Mouse (Mus musculus) ES-E14 (cell line): ENCODE measurements at regions not wholly inside any gene's neighbourhood (a gene's known extent, or its start where the extent isn't known, plus 50 kb on each side); places are given as distances from the start of the nearest gene placed in this dataset.

Experiments
- DNase-seq: peaks from one replicate; pipeline ENCODE4 v3.0.0-alpha.2; 2013; ENCODE audit warnings: low read depth, low spot score
- H3K27ac ChIP-seq: 2 replicates; pipeline ENCODE4 v1.5.1; 2012; ENCODE audit warnings: low read depth, mild to moderate bottlenecking, low read length, moderate library complexity, mixed read lengths; ENCODE audit not compliant: poor library complexity, insufficient read depth, severe bottlenecking
- H3K36me3 ChIP-seq: 2 replicates; pipeline ENCODE4 v1.6.1; 2012; ENCODE audit warnings: mild to moderate bottlenecking, low read length, moderate library complexity, mixed read lengths; ENCODE audit not compliant: control insufficient read depth, poor library complexity, insufficient read depth, severe bottlenecking
- H3K4me1 ChIP-seq, 2 experiments: fragments of 150-350 bp in 1 of 2; sonication (generic) in 1 of 2; 2 replicates each; pipeline ENCODE4 v1.6.1; 2012; ENCODE audit warnings: low read length in 2 of 2, mild to moderate bottlenecking in 1 of 2, mixed read lengths in 1 of 2; ENCODE audit not compliant: control insufficient read depth in 2 of 2, insufficient read depth in 2 of 2, poor library complexity in 1 of 2
- H3K4me3 ChIP-seq, 2 experiments: fragments of 150-350 bp in 1 of 2; sonication (generic) in 1 of 2; 2 replicates each; pipeline ENCODE4 v1.5.1; 2012; ENCODE audit warnings: low read length in 2 of 2, low read depth in 1 of 2, mild to moderate bottlenecking in 1 of 2, mixed read lengths in 1 of 2; ENCODE audit not compliant: insufficient read depth in 1 of 2, poor library complexity in 1 of 2, severe bottlenecking in 1 of 2
- H3K9ac ChIP-seq: 2 replicates; pipeline ENCODE4 v1.6.1; 2012; ENCODE audit warnings: low read depth, mild to moderate bottlenecking, low read length, mixed read lengths; ENCODE audit not compliant: poor library complexity, insufficient read depth, severe bottlenecking
- H3K9me3 ChIP-seq: fragments of 150-350 bp; sonication (generic); 2 replicates; pipeline ENCODE4 v1.6.1; 2012; ENCODE audit warnings: low read depth, mild to moderate bottlenecking, low read length; ENCODE audit not compliant: control insufficient read depth, insufficient read depth
- CHD2 ChIP-seq: IDR thresholded peaks from 2 replicates; pipeline ENCODE4 v1.6.1; 2014; ENCODE audit warnings: mild to moderate bottlenecking, low read depth, low read length, inconsistent platforms
- HCFC1 ChIP-seq: IDR thresholded peaks from 2 replicates; pipeline ENCODE4 v1.6.1; 2012; ENCODE audit warnings: low read length, inconsistent platforms, borderline replicate concordance; ENCODE audit not compliant: insufficient read depth
- MAFK ChIP-seq: IDR thresholded peaks from 2 replicates; pipeline ENCODE4 v1.6.1; 2014; ENCODE audit warnings: mild to moderate bottlenecking, low read depth, low read length, inconsistent platforms; ENCODE audit not compliant: insufficient read depth
- ZC3H11A ChIP-seq: IDR thresholded peaks from 2 replicates; pipeline ENCODE4 v1.6.1; 2012; ENCODE audit warnings: low read depth, mild to moderate bottlenecking, inconsistent platforms, low read length, borderline replicate concordance
- ZNF384 ChIP-seq: IDR thresholded peaks from 2 replicates; pipeline ENCODE4 v1.6.1; 2012; ENCODE audit warnings: low read depth, low read length, inconsistent platforms
- in situ Hi-C, 2 experiments: fragments of 600-800 bp; cut with MboI; formaldehyde crosslinking; loops; one replicate each; pipeline ENCODE4 v1.15.1; 2025; ENCODE audit warnings: low sequenced_read_pairs in 2 of 2, inconsistent platforms in 1 of 2; ENCODE audit not compliant: unreplicated experiment in 2 of 2

DNA sequence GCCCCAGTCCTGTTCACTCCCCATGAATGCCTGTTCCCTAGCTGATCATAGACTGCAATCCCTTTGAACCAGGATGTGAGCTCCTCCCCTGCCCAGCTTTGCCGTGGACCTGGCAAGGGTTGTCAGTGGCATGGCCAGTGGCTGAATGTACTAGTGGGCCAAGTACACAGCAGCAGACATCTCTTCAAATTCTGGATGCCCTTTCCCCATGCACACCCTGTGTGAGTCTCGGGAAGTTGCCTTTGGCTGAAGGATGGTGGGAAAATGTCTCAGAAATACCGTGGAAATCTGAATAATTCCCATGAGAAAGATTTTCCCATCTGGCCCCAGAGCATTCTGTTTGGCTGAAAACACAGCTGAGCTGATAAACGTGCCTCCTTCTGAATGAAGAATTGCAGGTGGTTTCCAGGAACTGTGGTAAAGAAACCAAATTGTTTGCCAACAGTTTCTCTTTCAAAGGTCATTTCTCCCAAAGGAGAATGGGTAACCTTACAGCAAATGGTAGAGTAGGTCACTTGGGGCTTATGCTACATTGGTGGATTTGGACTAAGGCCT lies 476.2 kb downstream of the Glrx3 start:
- DNase-seq = no peak
- TF ChIP-seq ZNF384 (no peak), MAFK (no peak), HCFC1 (no peak), CHD2 (no peak), ZC3H11A (no peak)
- no peak overlapping the region for H3K4me3 ChIP-seq
- H3K36me3 ChIP-seq = no peaks in the 10 kb centered on the region
- no peaks in the 10 kb centered on the region for H3K9me3 ChIP-seq
- H3K9ac ChIP-seq = no peak overlapping the region
- H3K4me1 ChIP-seq = no peaks in the 10 kb centered on the region
- H3K27ac ChIP-seq = no peak overlapping the region
- in situ Hi-C loops = no loop called here

- DNase-seq = no peak
- in situ Hi-C loops = no loop called here
- no peak overlapping the region for H3K9ac ChIP-seq
- H3K9me3 ChIP-seq = no peaks in the 10 kb centered on the region
- no peak overlapping the region for H3K4me3 ChIP-seq
- no peaks in the 10 kb centered on the region for H3K4me1 ChIP-seq
- TF ChIP-seq ZC3H11A (no peak), ZNF384 (no peak), MAFK (no peak), HCFC1 (no peak), CHD2 (no peak)
- no peak overlapping the region for H3K27ac ChIP-seq
- no peaks in the 10 kb centered on the region for H3K36me3 ChIP-seq
These were observed 477.1 kb downstream of the Glrx3 start for GRCm38 (mm10) chr7:137914506-137914905.

GRCm38 (mm10) chr7:137916351-137916750 lies 478.9 kb downstream of the Glrx3 start:
- Histone ChIP-seq H3K4me1 (no peaks in the 10 kb centered on the region), H3K9ac (no peak overlapping the region), H3K36me3 (no peaks in the 10 kb centered on the region), H3K9me3 (no peaks in the 10 kb centered on the region), H3K4me3 (no peak overlapping the region), H3K27ac (no peak overlapping the region)
- in situ Hi-C loops = no loop called here
- no peak for TF ChIP-seq MAFK
- no peak for TF ChIP-seq CHD2
- TF ChIP-seq HCFC1 = no peak
- no peak for TF ChIP-seq ZC3H11A
- TF ChIP-seq ZNF384 = no peak
- DNase-seq = no peak

DNA sequence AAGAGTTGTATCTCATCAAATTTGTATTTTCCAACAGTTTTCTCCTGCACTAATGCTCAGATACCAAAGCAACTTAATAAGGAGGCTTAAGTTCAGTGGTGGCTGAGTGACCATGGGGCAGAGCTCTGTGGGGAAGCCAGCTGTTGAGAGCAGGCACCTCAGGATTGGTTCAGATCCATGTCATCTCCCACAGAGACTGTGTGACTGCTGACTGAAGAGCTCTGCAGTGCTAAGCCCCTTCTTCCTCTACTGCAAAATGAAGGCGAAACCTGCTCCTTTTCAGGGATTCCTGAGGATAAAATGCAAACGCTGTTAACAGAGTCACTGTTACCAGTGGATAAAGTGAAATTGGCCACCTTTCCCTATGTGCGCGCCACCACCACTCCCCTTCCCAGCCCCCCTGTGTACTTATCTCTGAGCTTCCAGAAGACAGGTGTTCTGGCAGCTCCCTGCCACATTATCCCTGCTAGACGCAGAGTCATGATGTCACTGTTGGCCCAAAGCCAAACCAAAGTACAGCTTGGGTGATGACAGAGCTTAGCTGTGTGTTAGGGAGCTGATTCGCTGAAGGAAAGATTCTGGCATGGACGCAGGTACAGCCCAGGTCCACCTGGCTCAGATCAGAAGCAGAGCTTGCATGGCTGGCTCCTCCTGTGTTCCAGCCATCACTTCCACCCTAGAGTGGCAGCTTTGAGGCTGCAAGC lies 472.9 kb downstream of the Tcerg1l start:
- no peak overlapping the region for H3K4me3 ChIP-seq
- in situ Hi-C loops = no loop called here
- no peaks in the 10 kb centered on the region for H3K9me3 ChIP-seq
- no peak for DNase-seq
- no peak overlapping the region for H3K9ac ChIP-seq
- H3K4me1 ChIP-seq = no peaks in the 10 kb centered on the region
- TF ChIP-seq CHD2 = no peak
- H3K36me3 ChIP-seq = no peaks in the 10 kb centered on the region
- H3K27ac ChIP-seq = no peak overlapping the region

- H3K36me3 ChIP-seq = no peaks in the 10 kb centered on the region
- H3K9me3 ChIP-seq = no peaks in the 10 kb centered on the region
- H3K4me3 ChIP-seq = no peak overlapping the region
- no peak for DNase-seq
- H3K27ac ChIP-seq = no peak overlapping the region
- no peak overlapping the region for H3K9ac ChIP-seq
- in situ Hi-C loops = no loop called here
- no peaks in the 10 kb centered on the region for H3K4me1 ChIP-seq
- TF ChIP-seq MAFK (no peak), HCFC1 (no peak), ZC3H11A (no peak), CHD2 (no peak), ZNF384 (no peak)
These were observed 471.9 kb downstream of the Tcerg1l start for GRCm38 (mm10) chr7:137925656-137926055.
